Mouse (Mus musculus): ENCODE measurements around the gene Fktn. TPM values are rescaled to one million over a fixed set of nuclear protein-coding genes. Genes with fewer than 3 reads are reported as not detected.

Fktn gene
- total RNA-seq (2023): 3.8 TPM

DNA sequence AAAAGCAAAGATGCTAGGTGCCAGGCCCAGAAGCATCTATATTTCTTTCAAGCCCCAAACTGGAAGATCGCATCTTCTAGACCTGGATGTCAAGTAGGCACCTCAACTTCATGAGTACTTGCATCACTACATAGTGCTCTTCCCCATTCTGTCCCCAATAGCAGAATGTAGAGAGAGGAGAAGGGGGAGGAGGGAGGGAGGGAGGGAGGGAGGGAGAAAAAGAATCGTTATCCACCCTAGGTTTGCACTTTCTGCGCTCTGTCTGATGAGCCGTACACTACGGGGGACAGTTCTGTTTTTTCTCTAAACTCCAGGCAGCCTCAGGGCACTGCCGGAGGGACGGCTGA is at the start of gene Fktn:
Gene Fktn (plus strand): TSS at position 295 of the 347 bp plus-strand sequence.

DNA sequence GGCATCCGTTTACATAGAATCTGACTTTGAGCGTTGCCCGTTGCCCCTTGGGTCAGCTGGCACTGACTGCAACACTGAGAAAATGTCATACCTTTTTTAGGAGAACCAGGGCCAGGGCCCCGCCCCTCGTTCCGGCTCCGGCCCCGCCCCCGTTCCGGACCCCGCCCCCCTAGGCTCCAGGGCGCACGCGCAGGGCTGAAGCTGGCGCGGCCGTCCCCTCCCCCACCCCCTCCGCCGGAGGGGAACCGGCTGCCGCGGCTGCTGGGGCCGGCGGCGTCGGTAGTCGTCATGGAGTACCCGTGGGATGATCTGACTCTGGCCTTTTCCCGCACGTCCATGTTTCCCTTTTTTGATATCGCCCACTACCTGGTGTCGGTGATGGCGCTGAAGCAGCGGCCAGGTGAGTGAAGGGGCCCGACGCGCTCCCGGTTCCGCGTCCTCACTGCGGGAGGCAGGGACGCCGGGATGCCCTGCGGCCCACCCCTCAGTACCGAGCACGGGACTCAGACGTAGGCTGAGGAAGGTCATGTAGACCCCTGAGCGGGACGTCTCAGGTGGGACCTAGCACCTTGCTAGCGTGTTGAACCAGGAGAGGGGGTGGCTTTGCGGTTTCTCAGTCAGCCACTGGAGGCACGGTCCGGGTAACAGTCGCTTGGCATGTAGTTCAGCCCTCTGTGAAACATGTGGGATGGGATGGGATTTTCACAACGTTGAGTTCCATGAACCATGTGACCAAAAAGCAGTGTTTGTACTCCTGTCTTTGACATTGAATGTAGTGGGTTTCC is 112.2 kb downstream of the Fktn start, which contains the start of gene Tmem38b:
Gene Tmem38b (plus strand): TSS at position 225 of the 785 bp plus-strand sequence.

Other genes with a start within 250 kb of the Fktn start
- 0.06 TPM for gene Fsd1l, start 82.5 kb upstream of the Fktn start, total RNA-seq (2023)
- gene Tal2, start 65.7 kb downstream of the Fktn start, total RNA-seq (2023): 0.21 TPM
- 7.5 TPM for gene Tmem38b, start 112.0 kb downstream of the Fktn start, total RNA-seq (2023)

All from CD8-positive naive resting alpha-beta T cell, adult 57 days (primary cell).